Mouse (Mus musculus) neural tube, embryonic 10.5 days (tissue): ENCODE results near the gene Gm28035.

Experiments used
- DNase-seq: peaks from one replicate; pipeline ENCODE4 v3.0.0-alpha.2; 2017; ENCODE audit warnings: low spot score; ENCODE audit errors: extremely low spot score

The Gm28035 gene

DNA sequence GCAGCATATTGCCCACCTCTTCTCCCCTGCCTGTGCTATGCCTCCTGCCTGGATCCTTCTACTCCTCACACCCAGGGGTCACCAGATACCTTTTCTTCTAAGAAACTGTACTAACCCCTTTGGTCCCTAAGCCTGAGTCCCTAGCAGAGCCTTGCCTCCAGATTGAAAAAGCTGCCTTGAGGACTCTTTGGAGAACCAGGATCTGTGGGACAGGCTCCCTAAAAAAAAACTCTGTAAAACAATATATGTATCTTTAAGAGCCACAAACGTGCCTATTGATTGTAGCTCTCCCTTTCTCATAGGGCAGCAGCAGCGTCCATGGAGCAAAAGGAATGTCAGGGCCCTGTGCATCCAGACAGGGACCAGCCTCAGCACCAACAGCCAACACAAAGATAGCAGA is at the start of gene Gm28035:
Gene Gm28035 (plus strand): TSS at position 301 of the 400 bp plus-strand sequence.
- DNase-seq, result no peak

DNA sequence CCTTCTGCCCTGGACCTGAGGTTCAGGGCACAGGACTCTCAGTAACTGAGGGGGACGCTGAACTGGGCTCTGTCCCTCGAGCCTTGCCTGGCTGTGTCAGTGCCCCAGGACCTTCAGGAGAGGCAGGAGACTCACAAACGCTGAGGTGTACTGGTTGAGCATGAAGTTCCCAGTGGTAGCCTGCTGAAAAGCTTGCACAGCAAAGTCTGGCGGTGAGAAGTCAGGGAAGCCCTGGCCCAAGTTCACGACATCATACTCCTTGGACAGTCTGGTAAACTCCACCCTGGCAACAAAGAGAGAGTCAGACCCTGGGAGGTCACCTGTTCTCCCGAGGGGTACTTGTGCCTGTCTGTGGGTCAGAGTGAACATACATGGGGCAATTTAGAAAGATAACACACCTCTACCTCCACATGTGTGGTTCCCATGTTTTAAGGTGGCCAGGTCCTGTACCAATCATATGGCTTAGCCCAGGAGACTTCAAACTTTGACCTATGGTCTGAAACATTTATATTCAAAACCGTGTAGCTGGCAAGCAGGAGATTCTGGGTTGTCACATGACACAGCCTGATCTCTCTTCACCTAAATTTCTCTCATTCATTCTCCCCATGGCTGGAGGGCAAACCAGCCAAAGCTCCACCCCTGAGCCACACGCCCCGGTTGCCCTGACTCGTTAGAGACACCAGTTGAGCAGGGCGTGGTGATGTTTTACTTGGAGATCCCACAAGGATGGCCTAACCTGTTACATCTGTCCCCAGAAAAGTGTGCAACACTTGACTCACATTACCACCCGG is 48.4 kb upstream of the Gm28035 start:
- no peak for DNase-seq

DNA sequence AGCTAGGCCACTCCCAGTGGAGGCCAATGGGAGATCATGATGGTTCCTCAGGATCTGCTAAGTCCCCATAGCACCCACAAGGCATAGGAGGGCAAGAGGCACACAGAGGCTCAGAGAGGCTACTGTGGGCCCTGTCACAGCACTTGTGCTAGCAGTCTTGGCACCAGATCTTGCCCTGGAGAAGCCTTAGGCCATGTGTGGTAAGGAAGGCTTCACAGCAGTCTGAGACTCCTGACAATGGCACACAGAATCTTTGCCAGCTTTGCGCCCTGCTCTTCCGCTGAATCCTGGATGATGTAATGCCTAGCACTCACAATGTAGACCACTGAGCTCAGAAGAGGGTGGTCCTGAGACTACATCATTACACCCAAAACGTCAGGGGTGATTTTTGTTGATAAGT is 45.7 kb upstream of the Gm28035 start:
- no peak for DNase-seq

DNA sequence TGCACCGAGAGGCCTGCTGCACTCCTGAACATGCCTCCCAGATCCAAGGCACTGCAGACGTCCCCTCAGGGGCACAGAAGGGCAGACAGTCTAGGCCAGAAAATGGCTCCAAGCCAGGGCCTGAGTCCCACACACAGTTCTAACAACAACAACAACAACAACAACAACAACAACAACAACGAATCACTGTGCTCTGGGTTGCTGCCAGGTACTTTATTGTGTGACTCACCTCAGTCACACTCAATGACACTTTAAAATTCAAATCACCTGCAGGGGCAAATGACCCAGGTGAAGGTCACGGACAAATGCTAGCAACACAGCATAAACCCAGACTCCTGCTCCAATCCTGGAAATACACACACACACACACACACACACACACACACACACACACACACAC is 42.3 kb upstream of the Gm28035 start:
- DNase-seq, result no peak

DNA sequence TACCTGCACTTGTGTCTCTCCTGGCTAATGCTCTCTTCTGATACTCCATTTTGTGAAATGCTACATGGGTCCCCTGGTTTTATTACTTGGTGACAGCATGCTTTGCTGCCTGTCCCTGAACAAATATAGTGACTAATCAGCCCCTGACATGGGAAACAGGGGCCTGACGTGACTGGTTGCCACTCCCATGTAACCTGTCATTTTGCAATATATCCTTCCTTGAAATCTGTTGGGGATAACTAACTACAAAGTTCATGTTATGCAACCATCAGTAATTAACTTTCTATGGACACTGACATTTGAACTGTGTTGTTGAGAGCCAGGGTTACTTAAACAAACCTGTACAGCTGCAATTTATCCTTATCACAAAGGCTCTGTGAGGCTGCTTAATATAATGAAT is 40.4 kb upstream of the Gm28035 start:
- DNase-seq, result no peak

DNA sequence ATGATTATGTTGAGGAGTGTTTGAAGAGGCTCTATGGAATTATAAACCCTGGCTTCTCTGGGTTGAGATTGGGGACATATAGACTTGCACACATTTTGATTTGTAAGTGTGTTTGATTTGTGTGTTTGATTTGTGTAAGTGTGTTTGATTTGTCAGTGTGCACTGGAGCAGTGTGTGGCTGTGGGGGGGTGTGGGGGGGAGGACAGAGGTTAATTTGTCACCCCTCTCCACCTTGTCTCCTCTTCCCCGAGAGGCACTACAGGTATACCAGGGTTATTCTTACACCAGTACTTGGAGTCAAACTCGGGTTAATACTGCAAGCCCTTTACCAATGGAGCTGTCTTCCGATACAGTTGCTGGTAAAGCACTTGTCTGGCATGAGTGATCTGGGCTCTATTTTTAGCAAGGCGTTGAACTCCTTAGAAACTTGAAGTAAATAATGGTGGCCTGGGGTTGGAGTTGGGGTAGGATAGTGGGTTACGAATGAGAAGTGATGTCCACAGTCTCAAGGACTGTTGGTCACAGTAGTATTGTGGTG is 39.9 kb upstream of the Gm28035 start:
- DNase-seq, result no peak

GRCm38 (mm10) chr2:30203439-30203838 is 36.9 kb upstream of the Gm28035 start:
- peak; percentile 23 for DNase-seq

GRCm38 (mm10) chr2:30205255-30205628 is 35.1 kb upstream of the Gm28035 start:
- DNase-seq, result no peak

DNA sequence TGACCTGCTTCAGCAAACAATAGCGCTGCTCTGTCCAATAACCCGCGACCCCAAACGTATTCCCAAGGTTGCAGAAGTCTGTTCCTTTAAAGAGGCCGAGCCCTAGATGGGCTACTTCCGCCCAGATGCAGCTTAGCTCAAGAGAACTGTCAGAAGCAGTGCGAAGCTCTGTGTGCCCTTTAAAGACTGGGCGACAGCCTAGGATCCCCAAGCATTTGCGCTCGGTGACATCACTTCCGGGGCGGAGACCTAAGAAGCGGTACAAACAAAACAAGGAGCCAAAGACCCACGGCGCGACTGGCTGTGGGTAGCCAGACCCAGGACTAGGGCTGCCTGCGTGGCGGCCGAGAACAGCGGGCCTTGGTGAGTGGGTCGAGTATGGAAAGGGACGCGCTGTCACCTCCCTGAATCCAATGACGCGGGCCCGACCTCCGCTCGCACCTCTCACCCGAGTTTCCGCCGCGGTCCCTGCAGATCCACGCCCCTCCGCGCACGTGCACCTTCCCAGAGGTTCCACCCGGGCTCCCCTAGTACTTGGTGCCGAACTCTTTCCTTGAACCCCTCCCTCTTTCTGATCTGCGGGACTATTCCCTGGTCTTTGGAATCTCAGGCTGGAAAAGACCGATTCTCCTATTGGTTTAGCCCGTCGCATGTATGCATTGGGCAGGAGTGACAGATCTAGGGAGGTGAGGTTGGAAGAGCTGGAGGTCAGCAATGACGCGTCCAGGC is 34.6 kb upstream of the Gm28035 start, which contains the start of gene Kyat1:
Gene Kyat1 (minus strand): TSS at position 219 of the 729 bp plus-strand sequence.
- DNase-seq, result peak; percentile 90

DNA sequence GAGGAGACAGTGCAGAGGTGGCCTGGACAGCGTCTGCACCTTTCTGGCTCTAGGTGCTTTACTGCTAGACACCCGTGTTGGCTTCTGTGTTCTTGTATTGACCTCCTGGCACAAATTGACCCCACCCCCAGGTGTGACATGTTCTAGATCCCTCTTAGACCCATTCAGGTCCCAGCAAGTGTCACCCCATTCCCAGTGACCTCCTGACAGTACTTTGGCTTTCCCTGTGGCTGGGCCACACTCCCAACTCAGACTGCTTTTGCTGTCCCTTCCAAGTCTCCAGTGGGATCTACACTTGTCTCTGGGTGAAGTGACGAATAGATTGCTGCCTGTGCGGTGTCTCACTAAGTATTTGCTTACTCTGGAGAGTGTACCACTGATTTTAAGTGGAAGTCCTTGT is 33.0 kb upstream of the Gm28035 start:
- DNase-seq, result no peak

- DNase-seq, result no peak
These were observed 32.5 kb upstream of the Gm28035 start for GRCm38 (mm10) chr2:30207886-30208285.

DNA sequence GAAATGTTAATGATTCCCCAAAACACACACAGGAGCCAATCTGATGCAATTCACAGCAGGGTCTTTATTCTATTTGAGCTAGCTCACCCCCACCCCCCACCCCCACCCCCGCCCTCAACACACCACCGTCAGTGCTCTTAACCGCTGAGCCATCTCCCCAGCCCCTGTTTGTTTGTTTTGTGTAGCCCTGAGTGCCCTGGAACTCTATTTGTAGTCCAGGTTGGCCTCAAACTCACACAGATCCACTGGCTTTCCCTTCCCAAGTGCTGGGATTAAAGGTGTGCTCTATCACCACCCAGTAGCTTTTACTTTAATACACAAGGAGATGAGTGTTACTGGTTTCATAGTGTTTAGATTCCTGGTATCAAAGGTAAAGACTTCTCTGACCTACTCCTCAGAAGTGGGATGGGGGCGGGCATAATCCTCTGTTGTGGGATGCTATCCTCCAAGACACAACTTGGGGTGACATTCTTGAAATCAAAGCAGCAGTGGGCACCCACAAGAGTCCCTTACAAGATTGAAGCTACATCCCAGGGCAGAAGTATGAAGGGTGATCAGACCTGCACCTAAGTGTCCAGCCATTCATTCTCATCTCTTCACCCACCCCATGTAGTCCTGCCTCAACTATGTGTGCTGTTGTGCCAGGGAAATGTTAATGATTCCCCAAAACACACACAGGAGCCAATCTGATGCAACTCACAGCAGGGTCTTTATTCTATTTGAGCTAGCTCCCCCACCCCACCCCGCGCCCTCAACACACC is 28.8 kb upstream of the Gm28035 start:
- no peak for DNase-seq

DNA sequence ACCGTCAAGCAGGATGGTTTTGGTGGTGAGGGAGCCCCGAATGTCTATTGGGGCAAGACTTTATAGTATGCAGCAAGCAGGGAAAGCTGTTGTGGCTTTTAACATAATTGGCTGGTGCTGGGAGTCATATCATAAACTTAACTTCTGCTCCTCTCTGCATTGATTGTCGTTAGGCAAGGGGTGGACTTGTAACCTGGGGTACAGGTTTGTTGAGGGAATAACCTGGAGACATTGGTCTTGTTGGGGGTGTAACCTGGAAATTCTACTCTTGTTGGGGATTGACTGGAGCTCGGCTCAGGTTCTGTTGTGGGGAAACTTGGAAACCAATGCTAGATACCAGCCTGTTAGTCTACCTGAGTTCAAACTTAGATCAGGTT is 28.2 kb upstream of the Gm28035 start:
- DNase-seq, result no peak

GRCm38 (mm10) chr2:30212951-30213350 is 27.4 kb upstream of the Gm28035 start:
- DNase-seq, result no peak

DNA sequence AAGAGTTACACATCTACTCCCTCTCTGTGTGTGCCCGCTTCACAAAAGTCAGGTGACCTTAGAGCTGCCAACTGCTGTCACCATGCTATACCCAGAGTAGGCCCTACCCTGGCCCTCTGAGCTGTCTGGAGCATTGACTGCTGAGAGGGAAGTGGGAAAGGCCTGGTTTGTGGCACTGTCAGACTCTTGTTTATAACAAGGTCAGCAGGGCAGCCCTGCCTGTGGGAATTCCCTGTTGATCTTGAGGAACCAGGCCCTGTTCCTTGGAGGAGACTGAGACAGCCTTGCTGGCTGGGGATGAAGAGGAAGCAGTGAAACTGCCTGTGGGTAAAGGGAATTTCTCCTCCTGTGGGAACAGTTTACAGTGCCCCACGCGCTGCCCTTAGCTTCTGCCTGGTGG is 25.6 kb upstream of the Gm28035 start:
- no peak for DNase-seq

DNA sequence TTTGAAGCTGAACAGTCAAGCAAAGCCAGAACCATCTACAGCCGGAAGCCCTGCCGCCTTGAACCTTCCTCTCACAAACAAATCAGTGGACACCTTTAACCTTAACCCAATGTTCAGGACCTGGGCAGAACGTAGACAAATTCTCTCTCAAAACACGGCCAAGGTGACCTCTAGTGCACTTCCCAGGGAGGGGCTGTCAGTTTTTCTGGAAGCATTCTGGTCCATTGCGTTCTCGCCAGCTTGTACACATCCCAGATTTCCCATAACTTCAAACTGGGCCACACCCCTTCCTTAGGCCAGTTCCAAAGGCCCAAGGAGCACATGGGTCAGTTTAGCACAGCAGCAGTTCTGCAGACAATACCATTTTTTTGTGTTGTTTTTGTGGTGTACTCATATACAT is 24.9 kb upstream of the Gm28035 start:
- no peak for DNase-seq

- DNase-seq, result no peak
These were observed 24.1 kb upstream of the Gm28035 start for GRCm38 (mm10) chr2:30216293-30216692.

- no peak for DNase-seq
These were observed 4.8 kb upstream of the Gm28035 start for GRCm38 (mm10) chr2:30235593-30235992.

DNA sequence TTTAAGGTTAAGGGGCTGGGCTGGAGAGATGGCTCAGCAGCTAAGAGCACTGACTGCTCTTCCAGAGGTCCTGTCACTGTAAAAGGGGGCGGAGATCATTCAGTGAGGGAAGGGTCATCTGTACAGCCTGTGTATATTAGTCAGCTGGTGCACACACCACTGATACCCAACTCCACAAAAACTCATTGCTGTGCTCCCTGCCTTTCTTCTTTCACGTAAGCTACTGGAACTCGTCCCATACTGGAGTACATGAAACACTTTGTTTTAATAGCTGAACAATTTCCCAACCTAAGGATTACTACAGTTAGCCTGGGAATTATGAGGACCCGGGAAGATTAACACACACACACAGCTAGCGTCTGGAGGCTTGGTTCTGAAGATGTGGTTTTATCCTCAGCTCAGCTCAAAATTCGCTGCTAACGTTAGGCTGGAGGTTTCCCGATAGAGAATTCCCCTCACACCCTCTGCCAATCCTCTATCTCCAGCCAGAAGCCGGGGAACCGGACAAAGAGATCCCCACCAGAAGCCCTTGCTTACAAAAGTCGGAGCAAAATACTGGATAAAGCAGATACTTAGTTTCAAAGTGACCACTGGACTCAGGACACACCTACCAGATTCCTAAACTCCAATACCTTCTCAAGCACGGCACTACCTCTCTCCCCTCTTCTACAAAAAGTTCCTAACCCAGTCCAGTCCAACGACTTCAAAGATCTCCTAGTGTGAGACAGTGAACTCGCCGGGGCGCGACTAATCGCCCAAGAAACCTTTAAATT is 3.8 kb upstream of the Gm28035 start:
- no peak for DNase-seq

DNA sequence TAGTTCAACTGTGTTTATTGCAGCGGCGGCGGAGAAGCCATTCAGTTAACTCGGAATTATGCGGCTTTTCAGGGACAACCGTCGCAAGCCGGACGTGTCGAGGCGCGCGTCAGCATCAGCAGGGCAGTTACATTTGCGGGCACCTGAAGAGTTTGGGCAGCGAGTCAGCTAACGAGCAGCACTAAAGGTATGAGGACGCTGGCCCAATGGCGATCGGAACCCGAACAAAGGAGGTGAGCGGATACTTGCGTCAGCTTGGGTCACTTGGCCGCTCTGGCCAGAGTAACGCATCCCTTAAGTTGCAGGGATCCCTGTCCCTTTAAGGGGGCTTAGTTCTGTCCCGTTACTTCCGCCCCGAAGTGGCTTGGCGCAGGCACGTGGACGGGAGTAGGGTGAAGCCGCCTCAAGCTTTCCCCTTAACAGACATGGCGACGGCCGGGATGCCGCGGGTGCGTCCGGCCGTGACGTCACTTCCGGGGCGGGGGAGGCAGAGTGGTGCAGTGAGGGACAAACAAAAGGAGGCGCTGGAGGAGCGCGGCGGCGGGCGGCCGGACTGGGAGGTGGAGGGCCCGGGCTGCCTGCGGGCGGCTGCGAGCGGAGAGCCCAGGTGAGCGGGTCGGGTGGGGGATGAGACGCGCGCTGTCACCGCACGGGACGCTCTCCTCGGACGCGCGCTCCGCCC is 3.0 kb upstream of the Gm28035 start, which contains the start of gene Lrrc8a:
Gene Lrrc8a (plus strand): TSS at position 517 of the 682 bp plus-strand sequence.
- peak; percentile 100 for DNase-seq
